Mouse (Mus musculus) cerebellum, adult 2 months (tissue): ENCODE measurements around the gene Nxn.

Experiments
- CTCF ChIP-seq: fragments of 200-500 bp; IDR thresholded peaks from 2 replicates; pipeline ENCODE4 v1.5.1; 2011; ENCODE audit warnings: low read depth, mild to moderate bottlenecking, control low read depth, low read length, moderate library complexity, borderline replicate concordance; ENCODE audit not compliant: insufficient read depth
- POLR2A ChIP-seq: fragments of 200-500 bp; IDR thresholded peaks from 2 replicates; pipeline ENCODE4 v1.6.1; 2011; ENCODE audit warnings: low read length, control low read depth, borderline replicate concordance; ENCODE audit not compliant: insufficient read depth

DNA sequence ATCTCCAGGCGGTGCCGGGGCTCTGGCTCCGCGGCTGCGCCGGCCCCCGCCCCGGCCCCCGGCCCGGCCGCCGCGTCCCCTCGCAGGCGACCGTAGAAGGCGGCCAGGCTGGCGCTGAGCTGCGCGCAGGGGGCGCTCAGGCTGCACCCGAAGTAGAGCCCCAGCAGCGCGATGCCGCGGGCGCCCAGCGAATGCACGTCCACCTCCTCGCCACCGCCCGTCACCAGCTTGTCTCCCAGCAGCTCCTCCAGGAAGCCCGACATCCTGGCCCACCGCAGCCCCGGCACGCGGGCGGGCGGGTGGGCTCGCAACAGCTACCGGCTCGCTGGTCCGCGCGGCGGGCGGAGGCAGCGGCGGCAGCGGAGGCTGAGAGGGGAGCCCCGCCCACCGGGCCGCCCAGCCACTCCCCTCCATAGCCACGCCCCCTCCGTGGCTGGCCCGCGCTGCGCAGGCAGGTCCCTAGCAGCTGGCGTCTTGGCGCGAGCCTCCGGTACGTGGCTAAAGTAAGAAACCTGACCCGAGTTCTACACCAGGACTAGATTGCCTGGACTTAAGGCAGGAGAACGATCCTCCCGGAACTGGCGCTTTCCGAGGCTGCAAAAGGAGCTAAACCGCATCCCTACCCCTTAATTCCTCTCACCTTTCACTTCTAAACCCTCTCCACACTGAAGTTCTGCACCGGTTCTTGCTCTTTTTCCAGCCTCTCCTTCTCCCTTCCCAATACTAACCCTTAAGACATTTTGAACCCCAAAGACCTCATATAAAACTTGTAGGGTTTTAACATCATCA is at the start of gene Nxn:
- TF ChIP-seq CTCF = no peak
- TF ChIP-seq POLR2A = 0 out of 2 replicates have a peak, but pooled peaks have one; percentile 36
